Mouse (Mus musculus): ENCODE measurements around the gene Calhm2.

GRCm38 (mm10) chr19:47088226-47088625, 49.9 kb downstream of the Calhm2 start:
- no peak for TF ChIP-seq CTCF (IDR thresholded peaks at IDR 0.05; ENCODE audit: low read depth)
- no peak for TF ChIP-seq EP300 (IDR thresholded peaks at IDR 0.05; ENCODE audit: low read depth)

All from heart, postnatal 0 days (tissue).